Mouse (Mus musculus) G1E (cell line): ENCODE results near the gene Jazf1.

ENCODE experiments used
- CTCF ChIP-seq: IDR thresholded peaks from 2 replicates; pipeline ENCODE4 v1.5.1; 2012; ENCODE audit warnings: low read depth, low read length, inconsistent platforms, mixed read lengths
- GATA1 ChIP-seq: IDR thresholded peaks from 2 replicates; pipeline ENCODE4 v1.6.1; 2012; ENCODE audit warnings: borderline replicate concordance, low read length, inconsistent platforms, mixed read lengths
- POLR2AphosphoS5 ChIP-seq: IDR thresholded peaks from 2 replicates; pipeline ENCODE4 v1.6.1; 2012; ENCODE audit warnings: low read depth, low read length, inconsistent platforms; ENCODE audit not compliant: insufficient replicate concordance
- TAL1 ChIP-seq: conservative IDR thresholded peaks from 2 replicates; pipeline ENCODE4 v1.6.1; 2012; ENCODE audit warnings: low read depth, low read length, inconsistent platforms, mixed read lengths

- no peak for TF ChIP-seq GATA1
- TF ChIP-seq CTCF = no peak
- TF ChIP-seq TAL1 = no peak
- TF ChIP-seq POLR2AphosphoS5 = no peak
These were observed 396 bp upstream of the Jazf1 start for GRCm38 (mm10) chr6:53068875-53069178.
